Mouse (Mus musculus): ENCODE data around the gene Cacybp. TPM values are rescaled to one million over a fixed set of nuclear protein-coding genes. Genes with fewer than 3 reads are reported as not detected.
A peak's percentile ranks its signal among the peaks of the same experiment; 100 is the strongest.

The Cacybp gene
- polyA plus RNA-seq, 1 experiment from 2014 or later = 148 TPM

DNA sequence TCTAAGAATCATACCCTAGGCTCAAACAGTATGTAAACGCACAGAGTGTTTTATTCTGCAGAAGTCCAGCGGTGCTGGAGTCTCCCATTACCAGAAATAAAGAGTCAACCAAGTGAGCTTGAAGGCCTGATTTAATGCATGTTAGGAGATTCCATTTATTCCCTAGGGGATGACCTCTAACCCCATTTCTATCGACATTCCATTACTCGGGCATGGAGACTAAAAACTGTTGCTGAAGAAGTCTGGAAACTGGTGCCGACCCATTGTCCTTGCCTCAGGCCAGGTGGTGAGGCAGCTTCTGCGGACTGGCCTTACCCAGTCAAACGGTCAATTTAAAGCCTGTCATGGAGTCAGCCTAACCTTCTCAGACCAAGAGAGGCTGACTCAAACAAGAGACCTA lies 1.5 kb upstream of the Cacybp start:
- H3K27me3 ChIP-seq (ENCODE audit: control insufficient read depth, insufficient read depth, low read length) = no peaks in the 10 kb centered on the region
- H3K9me3 ChIP-seq (ENCODE audit: control insufficient read depth, low read length) = no peaks in the 10 kb centered on the region
- no peak overlapping the region for H3K27ac ChIP-seq (replicated peaks in 1 of 2; ENCODE audit: control insufficient read depth in 1 of 2, insufficient read depth in 1 of 2, low read depth in 2 of 2, low read length in 2 of 2)
- H3K4me3 ChIP-seq (ENCODE audit: control insufficient read depth in 1 of 2, insufficient read depth in 1 of 2, low read depth in 1 of 2, low read length in 2 of 2) = peak overlapping the region in 1 of 2 experiments; percentile 76; a peak in 2 of 4 replicates
- no peaks in the 10 kb centered on the region for H3K36me3 ChIP-seq (ENCODE audit: control insufficient read depth, insufficient read depth, low read length)
- ATAC-seq (ENCODE audit: insufficient number of reproducible peaks, insufficient read depth, low FRiP score, low read depth) = no peak
- H3K9ac ChIP-seq (ENCODE audit: low read length) = no peak overlapping the region
- H3K4me2 ChIP-seq (ENCODE audit: low read length) = peak overlapping the region; percentile 83
- H3K4me1 ChIP-seq (ENCODE audit: control insufficient read depth in 2 of 2, insufficient read depth in 2 of 2, low read length in 2 of 2) = peaks cover 3 to 22% of the 10 kb centered on the region in 2 experiments; a peak in 3 of 4 replicates
- WGBS = 93% methylated on average over 7 of the region's 7 CpGs

GRCm38 (mm10) chr1:160212123-160212691 lies 468 bp downstream of the Cacybp start:
- Histone ChIP-seq H3K27me3 (ENCODE audit: control insufficient read depth, insufficient read depth, low read length) (no peaks in the 10 kb centered on the region), H3K9ac (ENCODE audit: low read length) (peak overlapping the region; percentile 91), H3K27ac (replicated peaks in 1 of 2; ENCODE audit: control insufficient read depth in 1 of 2, insufficient read depth in 1 of 2, low read depth in 2 of 2, low read length in 2 of 2) (peak overlapping the region; percentile 95 to 99), H3K36me3 (ENCODE audit: control insufficient read depth, insufficient read depth, low read length) (peaks cover 8% of the 10 kb centered on the region), H3K4me3 (ENCODE audit: control insufficient read depth in 1 of 2, insufficient read depth in 1 of 2, low read depth in 1 of 2, low read length in 2 of 2) (peak overlapping the region; percentile 76 to 95), H3K4me2 (ENCODE audit: low read length) (peak overlapping the region; percentile 61), H3K4me1 (ENCODE audit: control insufficient read depth in 2 of 2, insufficient read depth in 2 of 2, low read length in 2 of 2) (peaks cover 3 to 22% of the 10 kb centered on the region in 2 experiments; a peak in 3 of 4 replicates), H3K9me3 (ENCODE audit: control insufficient read depth, low read length) (no peaks in the 10 kb centered on the region)
- WGBS = under 1% methylated on average over 45 of the region's 45 CpGs
- ATAC-seq (ENCODE audit: insufficient number of reproducible peaks, insufficient read depth, low FRiP score, low read depth) = peak; percentile 57

- ATAC-seq (ENCODE audit: insufficient number of reproducible peaks, insufficient read depth, low FRiP score, low read depth) = no peak
- H3K27me3 ChIP-seq (ENCODE audit: control insufficient read depth, insufficient read depth, low read length) = no peaks in the 10 kb centered on the region
- peak overlapping the region; percentile 91 for H3K9ac ChIP-seq (ENCODE audit: low read length)
- peaks cover 14% of the 10 kb centered on the region for H3K36me3 ChIP-seq (ENCODE audit: control insufficient read depth, insufficient read depth, low read length)
- no peaks in the 10 kb centered on the region for H3K9me3 ChIP-seq (ENCODE audit: control insufficient read depth, low read length)
- WGBS = 3% methylated on average over 8 of the region's 8 CpGs
- peak overlapping the region; percentile 76 to 95 for H3K4me3 ChIP-seq (ENCODE audit: control insufficient read depth in 1 of 2, insufficient read depth in 1 of 2, low read depth in 1 of 2, low read length in 2 of 2)
- peak overlapping the region; percentile 95 to 99; a peak in 3 of 4 replicates for H3K27ac ChIP-seq (replicated peaks in 1 of 2; ENCODE audit: control insufficient read depth in 1 of 2, insufficient read depth in 1 of 2, low read depth in 2 of 2, low read length in 2 of 2)
- peaks cover 3 to 22% of the 10 kb centered on the region in 2 experiments; a peak in 3 of 4 replicates for H3K4me1 ChIP-seq (ENCODE audit: control insufficient read depth in 2 of 2, insufficient read depth in 2 of 2, low read length in 2 of 2)
- H3K4me2 ChIP-seq (ENCODE audit: low read length) = peak overlapping the region; percentile 61
Measured at GRCm38 (mm10) chr1:160211597-160212122, 1.0 kb downstream of the Cacybp start.

GRCm38 (mm10) chr1:160210566-160210965 lies 2.1 kb downstream of the Cacybp start:
- H3K4me2 ChIP-seq (ENCODE audit: low read length) = peak overlapping the region; percentile 61
- H3K4me3 ChIP-seq (ENCODE audit: control insufficient read depth in 1 of 2, insufficient read depth in 1 of 2, low read depth in 1 of 2, low read length in 2 of 2) = peak overlapping the region; percentile 15 to 76; a peak in 2 of 4 replicates
- H3K27me3 ChIP-seq (ENCODE audit: control insufficient read depth, insufficient read depth, low read length) = no peaks in the 10 kb centered on the region
- ATAC-seq (ENCODE audit: insufficient number of reproducible peaks, insufficient read depth, low FRiP score, low read depth) = no peak
- H3K27ac ChIP-seq (replicated peaks in 1 of 2; ENCODE audit: control insufficient read depth in 1 of 2, insufficient read depth in 1 of 2, low read depth in 2 of 2, low read length in 2 of 2) = no peak overlapping the region
- 65% methylated on average over 3 of the region's 3 CpGs for WGBS
- H3K4me1 ChIP-seq (ENCODE audit: control insufficient read depth in 2 of 2, insufficient read depth in 2 of 2, low read length in 2 of 2) = peaks cover 3 to 22% of the 10 kb centered on the region in 2 experiments; a peak in 3 of 4 replicates
- peaks cover 25% of the 10 kb centered on the region for H3K36me3 ChIP-seq (ENCODE audit: control insufficient read depth, insufficient read depth, low read length)
- no peaks in the 10 kb centered on the region for H3K9me3 ChIP-seq (ENCODE audit: control insufficient read depth, low read length)
- H3K9ac ChIP-seq (ENCODE audit: low read length) = no peak overlapping the region

- Histone ChIP-seq H3K4me3 (ENCODE audit: control insufficient read depth in 1 of 2, insufficient read depth in 1 of 2, low read depth in 1 of 2, low read length in 2 of 2) (no peak overlapping the region), H3K27me3 (ENCODE audit: control insufficient read depth, insufficient read depth, low read length) (no peaks in the 10 kb centered on the region), H3K9ac (ENCODE audit: low read length) (no peak overlapping the region), H3K4me2 (ENCODE audit: low read length) (no peak overlapping the region), H3K27ac (replicated peaks in 1 of 2; ENCODE audit: control insufficient read depth in 1 of 2, insufficient read depth in 1 of 2, low read depth in 2 of 2, low read length in 2 of 2) (no peak overlapping the region), H3K9me3 (ENCODE audit: control insufficient read depth, low read length) (no peaks in the 10 kb centered on the region), H3K36me3 (ENCODE audit: control insufficient read depth, insufficient read depth, low read length) (peaks cover 31% of the 10 kb centered on the region), H3K4me1 (ENCODE audit: control insufficient read depth in 2 of 2, insufficient read depth in 2 of 2, low read length in 2 of 2) (peaks cover 3 to 22% of the 10 kb centered on the region in 2 experiments; a peak in 3 of 4 replicates)
- WGBS = 89% methylated on average over 2 of the region's 2 CpGs
- ATAC-seq (ENCODE audit: insufficient number of reproducible peaks, insufficient read depth, low FRiP score, low read depth) = no peak
Measured at GRCm38 (mm10) chr1:160209844-160210243, 2.8 kb downstream of the Cacybp start.

DNA sequence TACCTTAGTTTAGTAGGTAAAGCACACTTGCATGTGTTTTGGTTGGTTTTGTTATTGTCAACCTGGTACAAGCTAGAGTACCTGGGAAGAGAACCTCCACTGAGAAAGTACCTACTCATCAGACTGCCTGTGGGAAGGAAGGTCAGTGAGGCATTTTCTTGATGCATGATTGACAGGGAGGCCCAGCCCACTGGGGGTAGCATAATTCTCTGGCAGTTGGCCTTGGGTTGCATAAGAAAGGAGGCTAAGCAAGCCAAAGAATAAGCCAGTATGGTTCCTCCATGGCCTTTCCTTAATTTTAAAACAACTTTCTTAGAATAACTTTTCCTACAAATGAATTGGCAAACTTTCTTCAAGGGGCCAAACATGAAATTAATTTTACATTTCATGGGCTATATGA lies 7.2 kb downstream of the Cacybp start:
- no peak overlapping the region for H3K4me3 ChIP-seq (ENCODE audit: control insufficient read depth in 1 of 2, insufficient read depth in 1 of 2, low read depth in 1 of 2, low read length in 2 of 2)
- no peak overlapping the region for H3K4me2 ChIP-seq (ENCODE audit: low read length)
- peaks cover 73% of the 10 kb centered on the region for H3K36me3 ChIP-seq (ENCODE audit: control insufficient read depth, insufficient read depth, low read length)
- no peaks in the 10 kb centered on the region for H3K27me3 ChIP-seq (ENCODE audit: control insufficient read depth, insufficient read depth, low read length)
- H3K4me1 ChIP-seq (ENCODE audit: control insufficient read depth in 2 of 2, insufficient read depth in 2 of 2, low read length in 2 of 2) = peaks cover 0 to 3% of the 10 kb centered on the region in 2 experiments; a peak in 2 of 4 replicates
- no peak overlapping the region for H3K9ac ChIP-seq (ENCODE audit: low read length)
- H3K27ac ChIP-seq (replicated peaks in 1 of 2; ENCODE audit: control insufficient read depth in 1 of 2, insufficient read depth in 1 of 2, low read depth in 2 of 2, low read length in 2 of 2) = no peak overlapping the region
- no peaks in the 10 kb centered on the region for H3K9me3 ChIP-seq (ENCODE audit: control insufficient read depth, low read length)
- no peak for ATAC-seq (ENCODE audit: insufficient number of reproducible peaks, insufficient read depth, low FRiP score, low read depth)

- under 1% methylated on average over 13 of the region's 13 CpGs for WGBS
- Histone ChIP-seq H3K27ac (replicated peaks in 1 of 2; ENCODE audit: control insufficient read depth in 1 of 2, insufficient read depth in 1 of 2, low read depth in 2 of 2, low read length in 2 of 2) (peak overlapping the region; percentile 87 to 88), H3K4me2 (ENCODE audit: low read length) (peak overlapping the region; percentile 92), H3K4me3 (ENCODE audit: control insufficient read depth in 1 of 2, insufficient read depth in 1 of 2, low read depth in 1 of 2, low read length in 2 of 2) (peak overlapping the region; percentile 72 to 97), H3K36me3 (ENCODE audit: control insufficient read depth, insufficient read depth, low read length) (peaks cover 32% of the 10 kb centered on the region), H3K9ac (ENCODE audit: low read length) (peak overlapping the region; percentile 94), H3K9me3 (ENCODE audit: control insufficient read depth, low read length) (no peaks in the 10 kb centered on the region), H3K27me3 (ENCODE audit: control insufficient read depth, insufficient read depth, low read length) (no peaks in the 10 kb centered on the region), H3K4me1 (ENCODE audit: control insufficient read depth in 2 of 2, insufficient read depth in 2 of 2, low read length in 2 of 2) (peaks cover 0 to 11% of the 10 kb centered on the region in 2 experiments; a peak in 2 of 4 replicates)
- no peak for ATAC-seq (ENCODE audit: insufficient number of reproducible peaks, insufficient read depth, low FRiP score, low read depth)
Measured at GRCm38 (mm10) chr1:160195337-160195663, 17.4 kb downstream of the Cacybp start.

Data from heart, embryonic 14.5 days (tissue).